Mouse (Mus musculus) forebrain, postnatal 0 days (tissue): ENCODE measurements at regions not wholly inside any gene's neighbourhood (a gene's known extent, or its start where the extent isn't known, plus 50 kb on each side); places are given as distances from the start of the nearest gene placed in this dataset.

Experiments used
- ATAC-seq: fragments of 200-750 bp; cut with Nextera tagmentation; 2 replicates; pipeline ENCODE4 v1.8.0; 2017; ENCODE audit warnings: mild to moderate bottlenecking, moderate library complexity
- DNase-seq: peaks from one replicate; pipeline ENCODE4 v3.0.0-alpha.2; 2015
- H3K27ac ChIP-seq: fragments of 300-500 bp; sonication (generic); 2 replicates; pipeline ENCODE4 v1.5.1; 2014; ENCODE audit warnings: low read depth, mild to moderate bottlenecking, antibody characterized with exemption, low read length, moderate library complexity, mixed read lengths
- H3K27me3 ChIP-seq: fragments of 300-500 bp; sonication (generic); 2 replicates; pipeline ENCODE4 v1.6.1; 2014; ENCODE audit warnings: mild to moderate bottlenecking, low read length, mixed read lengths; ENCODE audit not compliant: insufficient read depth
- H3K36me3 ChIP-seq: fragments of 300-500 bp; sonication (generic); 2 replicates; pipeline ENCODE4 v1.6.1; 2014; ENCODE audit warnings: mild to moderate bottlenecking, moderate library complexity; ENCODE audit not compliant: insufficient read depth
- H3K4me1 ChIP-seq: fragments of 300-500 bp; sonication (generic); 2 replicates; pipeline ENCODE4 v1.6.1; 2014; ENCODE audit warnings: antibody characterized with exemption; ENCODE audit not compliant: insufficient read depth
- H3K4me2 ChIP-seq: fragments of 300-500 bp; sonication (generic); 2 replicates; pipeline ENCODE4 v1.6.1; 2014; ENCODE audit warnings: low read depth, mild to moderate bottlenecking, moderate library complexity
- H3K4me3 ChIP-seq: fragments of 300-500 bp; sonication (generic); 2 replicates; pipeline ENCODE4 v1.5.1; 2014; ENCODE audit warnings: low read depth, low read length, mixed read lengths
- H3K9ac ChIP-seq: fragments of 300-500 bp; sonication (generic); 2 replicates; pipeline ENCODE4 v1.6.1; 2014; ENCODE audit warnings: mild to moderate bottlenecking
- H3K9me3 ChIP-seq: fragments of 300-500 bp; sonication (generic); 2 replicates; pipeline ENCODE4 v1.6.1; 2016; ENCODE audit warnings: low read length
- CTCF ChIP-seq: sonication (generic); IDR thresholded peaks from 2 replicates; pipeline ENCODE4 v1.5.1; 2016; ENCODE audit warnings: antibody characterized with exemption, control low read depth, low read depth
- WGBS: fragments of 180-500 bp; shearing (Covaris S2); extraction: QIAGEN DNeasy Blood & Tissue Kit; methylation state at CpG from one replicate; pipeline ENCODE4 v1.1.7; 2014; 5-methylcytosine and 5-hydroxymethylcytosine counted together
- microRNA-seq, 2 experiments: library from miRNA; unstranded; fragments of <30 nt; microRNA quantifications; one replicate each; pipeline ENCODE4; 2016

- no peaks in the 10 kb centered on the region for H3K4me1 ChIP-seq
- H3K9me3 ChIP-seq = no peaks in the 10 kb centered on the region
- H3K27me3 ChIP-seq = no peaks in the 10 kb centered on the region
- H3K36me3 ChIP-seq = no peaks in the 10 kb centered on the region
- no peak for ATAC-seq
- no peak overlapping the region for H3K9ac ChIP-seq
- 86% methylated on average over 1 of the region's 1 CpGs for WGBS
- no peak overlapping the region for H3K27ac ChIP-seq
- H3K4me3 ChIP-seq = no peak overlapping the region
- TF ChIP-seq CTCF = no peak
- H3K4me2 ChIP-seq = no peak overlapping the region
- peak; percentile 3 for DNase-seq
These were observed 593.9 kb downstream of the Slco4c1 start for GRCm38 (mm10) chr1:96278046-96278576.

DNA sequence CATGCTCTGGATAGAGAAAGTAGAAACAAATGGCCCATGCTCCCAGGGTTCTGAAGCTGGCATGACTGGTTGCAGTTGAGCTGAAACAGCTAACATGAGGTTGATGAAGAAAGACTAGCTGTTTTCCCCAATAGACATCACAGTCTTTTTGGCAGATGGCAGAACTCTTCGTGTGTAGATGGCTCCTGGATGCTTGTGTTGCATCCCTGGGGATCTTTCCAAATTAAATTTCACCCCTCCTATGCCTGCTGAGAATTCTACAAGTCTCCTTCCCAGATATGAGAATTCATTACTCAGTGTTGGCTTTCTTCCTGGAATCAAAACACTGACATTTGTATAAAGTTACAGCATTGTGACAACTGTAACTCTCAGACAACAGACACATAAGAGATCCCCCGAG, 595.3 kb downstream of the Slco4c1 start:
- WGBS = 36% methylated on average over 2 of the region's 2 CpGs
- Histone ChIP-seq H3K4me2 (no peak overlapping the region), H3K9me3 (no peaks in the 10 kb centered on the region), H3K27ac (no peak overlapping the region), H3K9ac (no peak overlapping the region), H3K27me3 (no peaks in the 10 kb centered on the region), H3K4me1 (no peaks in the 10 kb centered on the region), H3K4me3 (no peak overlapping the region), H3K36me3 (no peaks in the 10 kb centered on the region)
- DNase-seq (peak; percentile 63), ATAC-seq (peak; percentile 93)
- no peak for TF ChIP-seq CTCF

Small RNA genes lying in the stretch of these regions (microRNA-seq; reads per million reads assigned to microRNA genes)
- 0 reads per million in 2 experiments for gene Gm22917
